Mouse (Mus musculus): ENCODE results near the gene Rep15.

DNA sequence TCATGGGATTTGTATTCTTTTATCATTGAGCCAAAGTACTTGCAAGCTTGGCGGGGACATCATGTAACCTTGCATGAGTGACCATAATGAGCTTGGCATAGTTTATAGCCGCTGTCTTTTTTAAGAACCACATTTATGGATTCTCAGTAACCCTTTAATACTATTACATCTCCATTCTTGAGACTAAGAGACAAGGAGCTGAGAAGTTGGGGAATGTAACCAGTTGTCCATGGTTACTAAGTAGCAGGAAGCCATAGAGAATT, 9.3 kb upstream of the Rep15 start:
- TF ChIP-seq POLR2A (IDR thresholded peaks at IDR 0.05; ENCODE audit: low read depth, low read length) (no peak), CTCF (IDR thresholded peaks at IDR 0.05; ENCODE audit: extremely low read depth, insufficient read length, insufficient replicate concordance, low read depth, low read length) (no peak)
